Mouse (Mus musculus): Measurements from ENCODE around the gene Magi1.
A peak's percentile ranks its signal among the peaks of the same experiment; 100 is the strongest.

Magi1 gene

GRCm38 (mm10) chr6:93983551-93983950 is 300.2 kb downstream of the Magi1 start:
- DNase-seq (ENCODE audit: extremely low spot score) = no peak

- DNase-seq (ENCODE audit: extremely low spot score) = no peak
Observed at GRCm38 (mm10) chr6:93981211-93981610, 302.5 kb downstream of the Magi1 start.

- DNase-seq (ENCODE audit: extremely low spot score) = no peak
Observed at GRCm38 (mm10) chr6:93979241-93979640, 304.5 kb downstream of the Magi1 start.

- DNase-seq (ENCODE audit: extremely low spot score) = no peak
Observed at GRCm38 (mm10) chr6:93968721-93969120, 315.0 kb downstream of the Magi1 start.

- no peak for DNase-seq (ENCODE audit: extremely low spot score)
Observed at GRCm38 (mm10) chr6:93962757-93963336, 320.9 kb downstream of the Magi1 start.

- no peak for DNase-seq (ENCODE audit: extremely low spot score)
Observed at GRCm38 (mm10) chr6:93961782-93962181, 321.9 kb downstream of the Magi1 start.

- DNase-seq (ENCODE audit: extremely low spot score) = no peak
Observed at GRCm38 (mm10) chr6:93957172-93957571, 326.5 kb downstream of the Magi1 start.

GRCm38 (mm10) chr6:93946612-93947011 is 337.1 kb downstream of the Magi1 start:
- DNase-seq (ENCODE audit: extremely low spot score) = no peak

- no peak for DNase-seq (ENCODE audit: extremely low spot score)
Observed at GRCm38 (mm10) chr6:93936359-93936758, 347.4 kb downstream of the Magi1 start.

GRCm38 (mm10) chr6:93935793-93936192 is 347.9 kb downstream of the Magi1 start:
- DNase-seq (ENCODE audit: extremely low spot score) = no peak

GRCm38 (mm10) chr6:93934700-93935099 is 349.0 kb downstream of the Magi1 start:
- no peak for DNase-seq (ENCODE audit: extremely low spot score)

- DNase-seq (ENCODE audit: extremely low spot score) = no peak
Observed at GRCm38 (mm10) chr6:93924568-93924967, 359.1 kb downstream of the Magi1 start.

- DNase-seq (ENCODE audit: extremely low spot score) = peak; percentile 9
Observed at GRCm38 (mm10) chr6:93923972-93924371, 359.7 kb downstream of the Magi1 start.

- DNase-seq (ENCODE audit: extremely low spot score) = no peak
Observed at GRCm38 (mm10) chr6:93923351-93923750, 360.4 kb downstream of the Magi1 start.

GRCm38 (mm10) chr6:93922931-93923330 is 360.8 kb downstream of the Magi1 start:
- no peak for DNase-seq (ENCODE audit: extremely low spot score)

GRCm38 (mm10) chr6:93913226-93913861 is 370.4 kb downstream of the Magi1 start:
- DNase-seq (ENCODE audit: extremely low spot score) = peak; percentile 82

GRCm38 (mm10) chr6:93912582-93913225 is 371.0 kb downstream of the Magi1 start:
- DNase-seq (ENCODE audit: extremely low spot score) = peak; percentile 85

GRCm38 (mm10) chr6:93912003-93912581 is 371.6 kb downstream of the Magi1 start:
- no peak for DNase-seq (ENCODE audit: extremely low spot score)

- DNase-seq (ENCODE audit: extremely low spot score) = no peak
Observed at GRCm38 (mm10) chr6:93911420-93911819, 372.3 kb downstream of the Magi1 start.

- no peak for DNase-seq (ENCODE audit: extremely low spot score)
Observed at GRCm38 (mm10) chr6:93909976-93910375, 373.7 kb downstream of the Magi1 start.

- no peak for DNase-seq (ENCODE audit: extremely low spot score)
Observed at GRCm38 (mm10) chr6:93904987-93905386, 378.7 kb downstream of the Magi1 start.

- DNase-seq (ENCODE audit: extremely low spot score) = no peak
Observed at GRCm38 (mm10) chr6:93902239-93902638, 381.5 kb downstream of the Magi1 start.

GRCm38 (mm10) chr6:93901408-93901807 is 382.3 kb downstream of the Magi1 start:
- DNase-seq (ENCODE audit: extremely low spot score) = no peak
